Mouse (Mus musculus): Measurements from ENCODE around the gene Hoxc8. TPM values are rescaled to one million over a fixed set of nuclear protein-coding genes. Genes with fewer than 3 reads are reported as not detected.

Hoxc8 gene
- polyA plus RNA-seq, 1 experiment from 2014 or later: not detected

DNA sequence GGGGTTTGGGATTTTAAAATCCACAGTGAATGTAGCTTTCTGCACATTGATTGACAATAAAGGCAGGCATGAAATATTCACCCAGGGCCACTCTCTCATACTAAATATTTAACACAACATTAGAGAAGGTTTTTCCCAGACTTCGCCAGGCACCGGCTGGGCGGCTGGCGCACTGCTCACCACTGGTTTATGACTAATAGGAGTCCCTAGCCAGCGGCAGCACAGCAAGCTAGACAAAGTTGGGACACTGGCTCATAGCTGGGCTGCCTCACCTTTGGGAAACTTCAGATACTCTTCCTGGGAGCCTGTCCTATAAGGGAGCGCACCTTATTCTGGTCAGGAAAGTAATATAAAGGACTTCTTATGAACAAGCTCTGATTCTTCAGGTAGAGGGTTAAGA, 36.8 kb upstream of the Hoxc8 start:
- no peak overlapping the region for H3K4me3 ChIP-seq (ENCODE audit: low read length)
- no peaks in the 10 kb centered on the region for H3K9me3 ChIP-seq (replicated peaks; ENCODE audit: control insufficient read depth, low read length)
- H3K4me2 ChIP-seq (ENCODE audit: low read depth, low read length): no peak overlapping the region
- H3K36me3 ChIP-seq (ENCODE audit: control insufficient read depth, insufficient read depth): no peaks in the 10 kb centered on the region
- WGBS: 5% methylated on average over 6 of the region's 6 CpGs
- no peak overlapping the region for H3K9ac ChIP-seq (ENCODE audit: low read length)
- no peak overlapping the region for H3K27ac ChIP-seq (ENCODE audit: low read length)
- H3K4me1 ChIP-seq (ENCODE audit: control insufficient read depth, insufficient read depth, low read length): no peaks in the 10 kb centered on the region
- ATAC-seq (replicated peaks; ENCODE audit: extremely low read depth, insufficient read depth, low FRiP score): no peak
- peaks cover 95% of the 10 kb centered on the region for H3K27me3 ChIP-seq (ENCODE audit: control insufficient read depth, insufficient read depth, low read length)

GRCm38 (mm10) chr15:102954192-102955006, 36.0 kb upstream of the Hoxc8 start, which contains the start of gene Hoxc11:
TSS of gene Hoxc11 (plus strand) at chr15:102954427.
- Histone ChIP-seq H3K9me3 (replicated peaks; ENCODE audit: control insufficient read depth, low read length) (no peaks in the 10 kb centered on the region), H3K4me2 (ENCODE audit: low read depth, low read length) (no peak within 1 kb of the TSS), H3K27me3 (ENCODE audit: control insufficient read depth, insufficient read depth, low read length) (peaks cover 93% of the 10 kb centered on the region), H3K36me3 (ENCODE audit: control insufficient read depth, insufficient read depth) (no peaks in the 10 kb centered on the region), H3K9ac (ENCODE audit: low read length) (no peak within 1 kb of the TSS), H3K4me3 (ENCODE audit: low read length) (no peak within 1 kb of the TSS), H3K27ac (ENCODE audit: low read length) (no peak within 1 kb of the TSS), H3K4me1 (ENCODE audit: control insufficient read depth, insufficient read depth, low read length) (no peaks in the 10 kb centered on the region)
- WGBS: under 1% methylated on average over 56 of the region's 57 CpGs
- ATAC-seq (replicated peaks; ENCODE audit: extremely low read depth, insufficient read depth, low FRiP score): no peak

DNA sequence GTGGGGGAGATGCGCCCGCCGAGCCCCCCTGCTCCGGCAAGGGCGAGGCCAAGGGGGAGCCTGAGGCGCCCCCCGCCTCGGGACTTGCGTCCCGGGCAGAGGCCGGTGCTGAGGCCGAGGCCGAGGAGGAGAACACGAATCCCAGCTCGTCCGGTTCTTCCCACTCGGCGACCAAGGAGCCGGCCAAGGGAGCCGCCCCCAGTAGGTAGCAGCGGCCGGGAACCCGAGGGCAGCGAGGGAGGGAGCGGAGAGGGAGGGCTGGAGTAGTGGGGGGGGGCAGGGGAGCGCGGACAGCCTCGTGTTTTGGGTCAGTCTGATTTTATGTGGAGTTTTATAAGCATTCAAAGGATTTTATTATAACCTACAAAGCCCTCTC, 35.4 kb upstream of the Hoxc8 start:
- Histone ChIP-seq H3K27ac (ENCODE audit: low read length) (no peak overlapping the region), H3K4me1 (ENCODE audit: control insufficient read depth, insufficient read depth, low read length) (no peaks in the 10 kb centered on the region), H3K27me3 (ENCODE audit: control insufficient read depth, insufficient read depth, low read length) (peaks cover 93% of the 10 kb centered on the region), H3K9ac (ENCODE audit: low read length) (no peak overlapping the region), H3K36me3 (ENCODE audit: control insufficient read depth, insufficient read depth) (no peaks in the 10 kb centered on the region), H3K4me3 (ENCODE audit: low read length) (no peak overlapping the region), H3K4me2 (ENCODE audit: low read depth, low read length) (no peak overlapping the region), H3K9me3 (replicated peaks; ENCODE audit: control insufficient read depth, low read length) (no peaks in the 10 kb centered on the region)
- no peak for ATAC-seq (replicated peaks; ENCODE audit: extremely low read depth, insufficient read depth, low FRiP score)
- WGBS: 3% methylated on average over 28 of the region's 28 CpGs

- H3K4me3 ChIP-seq (ENCODE audit: low read length): no peak overlapping the region
- ATAC-seq (replicated peaks; ENCODE audit: extremely low read depth, insufficient read depth, low FRiP score): no peak
Observed at GRCm38 (mm10) chr15:102955833-102956640, 34.4 kb upstream of the Hoxc8 start.

GRCm38 (mm10) chr15:102956906-102957305, 33.5 kb upstream of the Hoxc8 start:
- Histone ChIP-seq H3K27me3 (ENCODE audit: control insufficient read depth, insufficient read depth, low read length) (peaks cover 95% of the 10 kb centered on the region), H3K9me3 (replicated peaks; ENCODE audit: control insufficient read depth, low read length) (no peaks in the 10 kb centered on the region), H3K4me2 (ENCODE audit: low read depth, low read length) (no peak overlapping the region), H3K4me3 (ENCODE audit: low read length) (no peak overlapping the region), H3K9ac (ENCODE audit: low read length) (no peak overlapping the region), H3K36me3 (ENCODE audit: control insufficient read depth, insufficient read depth) (no peaks in the 10 kb centered on the region), H3K4me1 (ENCODE audit: control insufficient read depth, insufficient read depth, low read length) (no peaks in the 10 kb centered on the region), H3K27ac (ENCODE audit: low read length) (no peak overlapping the region)
- WGBS: 4% methylated on average over 12 of the region's 12 CpGs
- no peak for ATAC-seq (replicated peaks; ENCODE audit: extremely low read depth, insufficient read depth, low FRiP score)

More at GRCm38 (mm10) chr15:102955833-102956640, 34.4 kb upstream of the Hoxc8 start:
- Histone ChIP-seq H3K4me1 (ENCODE audit: control insufficient read depth, insufficient read depth, low read length) (no peaks in the 10 kb centered on the region), H3K9ac (ENCODE audit: low read length) (no peak overlapping the region), H3K4me2 (ENCODE audit: low read depth, low read length) (no peak overlapping the region), H3K27ac (ENCODE audit: low read length) (no peak overlapping the region), H3K36me3 (ENCODE audit: control insufficient read depth, insufficient read depth) (no peaks in the 10 kb centered on the region), H3K27me3 (ENCODE audit: control insufficient read depth, insufficient read depth, low read length) (peaks cover 95% of the 10 kb centered on the region), H3K9me3 (replicated peaks; ENCODE audit: control insufficient read depth, low read length) (no peaks in the 10 kb centered on the region)
- under 1% methylated on average over 39 of the region's 40 CpGs for WGBS

- Histone ChIP-seq H3K9ac (ENCODE audit: low read length) (no peak overlapping the region), H3K4me3 (ENCODE audit: low read length) (no peak overlapping the region), H3K4me1 (ENCODE audit: control insufficient read depth, insufficient read depth, low read length) (no peaks in the 10 kb centered on the region), H3K9me3 (replicated peaks; ENCODE audit: control insufficient read depth, low read length) (no peaks in the 10 kb centered on the region), H3K4me2 (ENCODE audit: low read depth, low read length) (no peak overlapping the region), H3K27me3 (ENCODE audit: control insufficient read depth, insufficient read depth, low read length) (peaks cover 94% of the 10 kb centered on the region), H3K36me3 (ENCODE audit: control insufficient read depth, insufficient read depth) (no peaks in the 10 kb centered on the region), H3K27ac (ENCODE audit: low read length) (no peak overlapping the region)
- WGBS: 2% methylated on average over 13 of the region's 13 CpGs
- no peak for ATAC-seq (replicated peaks; ENCODE audit: extremely low read depth, insufficient read depth, low FRiP score)
Observed at GRCm38 (mm10) chr15:102959663-102960191, 30.7 kb upstream of the Hoxc8 start.

DNA sequence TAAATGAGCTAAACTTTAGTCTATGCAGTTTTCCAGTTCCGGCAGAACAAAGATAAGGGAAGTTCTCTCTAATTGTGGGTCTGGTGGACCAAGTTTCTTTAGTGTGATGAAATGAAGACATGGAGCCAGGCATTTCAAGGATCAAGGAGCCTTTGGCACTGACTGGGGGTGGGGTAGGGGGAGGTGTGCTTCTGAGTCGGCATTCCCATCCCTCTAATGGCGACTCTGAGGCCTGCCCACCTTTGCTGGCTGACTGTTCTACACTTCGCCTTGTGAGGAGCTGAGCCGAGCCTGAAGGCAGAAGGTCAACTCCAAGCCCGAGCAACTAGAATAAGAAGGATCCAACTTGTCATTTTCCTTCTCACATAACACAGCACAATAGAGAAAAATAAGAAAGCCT, 28.7 kb upstream of the Hoxc8 start:
- no peak for ATAC-seq (replicated peaks; ENCODE audit: extremely low read depth, insufficient read depth, low FRiP score)
- Histone ChIP-seq H3K9me3 (replicated peaks; ENCODE audit: control insufficient read depth, low read length) (no peaks in the 10 kb centered on the region), H3K9ac (ENCODE audit: low read length) (no peak overlapping the region), H3K36me3 (ENCODE audit: control insufficient read depth, insufficient read depth) (no peaks in the 10 kb centered on the region), H3K4me2 (ENCODE audit: low read depth, low read length) (no peak overlapping the region), H3K27ac (ENCODE audit: low read length) (no peak overlapping the region), H3K4me3 (ENCODE audit: low read length) (no peak overlapping the region), H3K4me1 (ENCODE audit: control insufficient read depth, insufficient read depth, low read length) (no peaks in the 10 kb centered on the region), H3K27me3 (ENCODE audit: control insufficient read depth, insufficient read depth, low read length) (peaks cover 95% of the 10 kb centered on the region)
- WGBS: 1% methylated on average over 6 of the region's 6 CpGs

DNA sequence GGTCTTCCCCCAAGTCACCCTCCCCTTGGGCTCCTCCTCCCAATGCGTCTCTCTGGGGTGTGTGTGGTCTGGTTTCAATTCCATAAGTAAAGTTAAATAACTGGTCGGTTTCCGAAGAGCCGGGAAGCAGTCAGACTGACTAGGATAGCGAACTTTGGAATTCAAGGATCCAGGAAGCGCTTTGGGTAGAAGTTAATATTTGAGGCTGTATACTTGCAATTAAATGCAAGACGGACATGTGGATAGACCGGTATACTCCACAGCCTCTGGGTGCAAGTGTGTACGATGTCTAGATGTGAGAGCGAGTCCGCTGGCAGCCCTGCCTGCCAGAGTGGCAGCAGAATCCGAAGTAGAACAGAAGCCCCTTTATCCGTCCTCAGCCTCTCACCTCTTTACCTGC, 27.9 kb upstream of the Hoxc8 start:
- ATAC-seq (replicated peaks; ENCODE audit: extremely low read depth, insufficient read depth, low FRiP score): no peak
- Histone ChIP-seq H3K27me3 (ENCODE audit: control insufficient read depth, insufficient read depth, low read length) (peaks cover 95% of the 10 kb centered on the region), H3K4me2 (ENCODE audit: low read depth, low read length) (no peak overlapping the region), H3K36me3 (ENCODE audit: control insufficient read depth, insufficient read depth) (no peaks in the 10 kb centered on the region), H3K27ac (ENCODE audit: low read length) (no peak overlapping the region), H3K4me1 (ENCODE audit: control insufficient read depth, insufficient read depth, low read length) (no peaks in the 10 kb centered on the region), H3K9ac (ENCODE audit: low read length) (no peak overlapping the region), H3K4me3 (ENCODE audit: low read length) (no peak overlapping the region), H3K9me3 (replicated peaks; ENCODE audit: control insufficient read depth, low read length) (no peaks in the 10 kb centered on the region)
- WGBS: 3% methylated on average over 13 of the region's 13 CpGs

GRCm38 (mm10) chr15:102963259-102963658, 27.1 kb upstream of the Hoxc8 start:
- 3% methylated on average over 8 of the region's 8 CpGs for WGBS

More at GRCm38 (mm10) chr15:102963259-102963658, 27.1 kb upstream of the Hoxc8 start:
- no peaks in the 10 kb centered on the region for H3K36me3 ChIP-seq (ENCODE audit: control insufficient read depth, insufficient read depth)
- no peak for ATAC-seq (replicated peaks; ENCODE audit: extremely low read depth, insufficient read depth, low FRiP score)
- H3K27me3 ChIP-seq (ENCODE audit: control insufficient read depth, insufficient read depth, low read length): peaks cover 94% of the 10 kb centered on the region
- no peaks in the 10 kb centered on the region for H3K4me1 ChIP-seq (ENCODE audit: control insufficient read depth, insufficient read depth, low read length)
- H3K4me3 ChIP-seq (ENCODE audit: low read length): no peak overlapping the region
- H3K27ac ChIP-seq (ENCODE audit: low read length): no peak overlapping the region
- no peak overlapping the region for H3K9ac ChIP-seq (ENCODE audit: low read length)
- no peak overlapping the region for H3K4me2 ChIP-seq (ENCODE audit: low read depth, low read length)
- no peaks in the 10 kb centered on the region for H3K9me3 ChIP-seq (replicated peaks; ENCODE audit: control insufficient read depth, low read length)

All from heart, embryonic 16.5 days (tissue).